Mouse (Mus musculus) B cell, adult 2 months (primary cell): Measurements from ENCODE around the gene Sipa1l2.

Experiments used
- DNase-seq, 2 experiments: peaks; one replicate each; pipeline ENCODE4 v3.0.0; 2022

Gene Sipa1l2

GRCm38 (mm10) chr8:125510861-125511668 is 58.5 kb downstream of the Sipa1l2 start:
- DNase-seq, result no peak

GRCm38 (mm10) chr8:125509776-125510175 is 59.8 kb downstream of the Sipa1l2 start:
- no peak for DNase-seq

GRCm38 (mm10) chr8:125509175-125509574 is 60.4 kb downstream of the Sipa1l2 start:
- DNase-seq, result no peak

GRCm38 (mm10) chr8:125507291-125507690 is 62.3 kb downstream of the Sipa1l2 start:
- DNase-seq, result no peak

GRCm38 (mm10) chr8:125504605-125505257 is 64.9 kb downstream of the Sipa1l2 start:
- no peak for DNase-seq

- no peak for DNase-seq
Measured at GRCm38 (mm10) chr8:125503808-125504207, 65.8 kb downstream of the Sipa1l2 start.

- DNase-seq, result no peak
Measured at GRCm38 (mm10) chr8:125502828-125503227, 66.8 kb downstream of the Sipa1l2 start.

GRCm38 (mm10) chr8:125500005-125500404 is 69.6 kb downstream of the Sipa1l2 start:
- DNase-seq, result no peak

- no peak for DNase-seq
Measured at GRCm38 (mm10) chr8:125498508-125498907, 71.1 kb downstream of the Sipa1l2 start.

GRCm38 (mm10) chr8:125495545-125495944 is 74.1 kb downstream of the Sipa1l2 start:
- no peak for DNase-seq

GRCm38 (mm10) chr8:125493254-125493815 is 76.3 kb downstream of the Sipa1l2 start:
- DNase-seq, result no peak

GRCm38 (mm10) chr8:125492416-125492815 is 77.2 kb downstream of the Sipa1l2 start:
- no peak for DNase-seq

GRCm38 (mm10) chr8:125488747-125489146 is 80.9 kb downstream of the Sipa1l2 start:
- no peak for DNase-seq

- DNase-seq, result no peak
Measured at GRCm38 (mm10) chr8:125485715-125486114, 83.9 kb downstream of the Sipa1l2 start.

- no peak for DNase-seq
Measured at GRCm38 (mm10) chr8:125484530-125485196, 84.9 kb downstream of the Sipa1l2 start.

GRCm38 (mm10) chr8:125482491-125483096 is 87.0 kb downstream of the Sipa1l2 start:
- no peak for DNase-seq

- no peak for DNase-seq
Measured at GRCm38 (mm10) chr8:125474876-125475275, 94.7 kb downstream of the Sipa1l2 start.

GRCm38 (mm10) chr8:125471374-125471773 is 98.2 kb downstream of the Sipa1l2 start:
- DNase-seq, result no peak

- no peak for DNase-seq
Measured at GRCm38 (mm10) chr8:125465156-125465821, 104.3 kb downstream of the Sipa1l2 start.

- DNase-seq, result no peak
Measured at GRCm38 (mm10) chr8:125462901-125463300, 106.7 kb downstream of the Sipa1l2 start.

GRCm38 (mm10) chr8:125461504-125461903 is 108.1 kb downstream of the Sipa1l2 start:
- peak; percentile 6 to 15 for DNase-seq

GRCm38 (mm10) chr8:125460602-125461001 is 109.0 kb downstream of the Sipa1l2 start:
- no peak for DNase-seq
